Mouse (Mus musculus) left cerebral cortex, postnatal 14 days (tissue): ENCODE results near the gene Paqr7. TPM values are rescaled to one million over a fixed set of nuclear protein-coding genes. Genes with fewer than 3 reads are reported as not detected.

Experiments
- DNase-seq, 2 experiments: peaks; one replicate each; pipeline ENCODE4 v3.0.0; 2021 to 2022; ENCODE audit warnings: low spot score in 2 of 2, mixed read lengths in 1 of 2
- intact Hi-C: fragments of 180-260 bp; cut with DNase I; formaldehyde crosslinking; loops from one replicate; pipeline ENCODE4 v1.15.1; 2025
- total RNA-seq, 2 experiments: library from RNA; stranded (reverse); gene quantifications; 2 replicates each; pipeline ENCODE4 v1.2.3; 2021

Gene Paqr7
- total RNA-seq, 2 experiments from 2014 or later: 54.6 to 55.8 TPM

GRCm38 (mm10) chr4:134519281-134519680, 22.8 kb downstream of the Paqr7 start:
- intact Hi-C loops: no loop called here
- DNase-seq: peak in 1 of 2 experiments; percentile 62

GRCm38 (mm10) chr4:134523447-134523846, 26.9 kb downstream of the Paqr7 start:
- DNase-seq: no peak
- intact Hi-C loops: no loop called here

GRCm38 (mm10) chr4:134525806-134526205, 29.3 kb downstream of the Paqr7 start:
- intact Hi-C loops: no loop called here

GRCm38 (mm10) chr4:134526220-134526619, 29.7 kb downstream of the Paqr7 start:
- intact Hi-C loops: no loop called here
- DNase-seq: no peak

More at GRCm38 (mm10) chr4:134525806-134526205, 29.3 kb downstream of the Paqr7 start:
- DNase-seq: no peak

- intact Hi-C loops: no loop called here
- no peak for DNase-seq
These were observed 36.4 kb downstream of the Paqr7 start for GRCm38 (mm10) chr4:134532928-134533327.

- intact Hi-C loops: no loop called here
- DNase-seq: no peak
These were observed 36.9 kb downstream of the Paqr7 start for GRCm38 (mm10) chr4:134533421-134533820.

- DNase-seq: peak; percentile 49 to 56
- intact Hi-C loops: no loop called here
These were observed 37.8 kb downstream of the Paqr7 start for GRCm38 (mm10) chr4:134534124-134534886.

- intact Hi-C loops: no loop called here
- peak; percentile 95 to 96 for DNase-seq
These were observed 38.7 kb downstream of the Paqr7 start, which contains the start of gene Mtfr1l for GRCm38 (mm10) chr4:134534932-134535786. Gene Mtfr1l, minus strand, starts transcription at chr4:134535387.

GRCm38 (mm10) chr4:134535787-134536151, 39.3 kb downstream of the Paqr7 start:
- DNase-seq: peak; percentile 54 to 88
- intact Hi-C loops: no loop called here

- DNase-seq: no peak
- intact Hi-C loops: no loop called here
These were observed 42.6 kb downstream of the Paqr7 start for GRCm38 (mm10) chr4:134538997-134539580.

- intact Hi-C loops: loop anchor here (2.0 to 10.0 kb wide), 3 partner anchors 172 to 332 kb away; no protein-coding TSS in a partner anchor
- DNase-seq: no peak
These were observed 46.2 kb downstream of the Paqr7 start for GRCm38 (mm10) chr4:134542726-134543125.

GRCm38 (mm10) chr4:134543261-134543660, 46.8 kb downstream of the Paqr7 start:
- peak; percentile 94 to 96 for DNase-seq
- intact Hi-C loops: loop anchor here (2.0 to 10.0 kb wide), 3 partner anchors 172 to 332 kb away; no protein-coding TSS in a partner anchor

GRCm38 (mm10) chr4:134546814-134547705, 50.6 kb downstream of the Paqr7 start:
- intact Hi-C loops: loop anchor here (10.0 kb wide), 1 partner anchor 328 kb away; no protein-coding TSS in a partner anchor
- DNase-seq: peak in 1 of 2 experiments; percentile 47

GRCm38 (mm10) chr4:134548169-134548938, 51.9 kb downstream of the Paqr7 start:
- intact Hi-C loops: loop anchor here (10.0 kb wide), 1 partner anchor 326 kb away; no protein-coding TSS in a partner anchor

GRCm38 (mm10) chr4:134549899-134550298, 53.4 kb downstream of the Paqr7 start:
- no peak for DNase-seq
- intact Hi-C loops: loop anchor here (10.0 kb wide), 1 partner anchor 325 kb away; no protein-coding TSS in a partner anchor

More at GRCm38 (mm10) chr4:134548169-134548938, 51.9 kb downstream of the Paqr7 start:
- peak in 1 of 2 experiments; percentile 40 for DNase-seq

- peak in 1 of 2 experiments; percentile 44 for DNase-seq
- intact Hi-C loops: no loop called here
These were observed 55.2 kb downstream of the Paqr7 start, which contains the start of gene Selenon for GRCm38 (mm10) chr4:134551494-134552316. Gene Selenon, minus strand, starts transcription at chr4:134552166.

GRCm38 (mm10) chr4:134553631-134554030, 57.1 kb downstream of the Paqr7 start:
- peak in 1 of 2 experiments; percentile 35 for DNase-seq
- intact Hi-C loops: no loop called here
